Mouse (Mus musculus) bone marrow, adult 2 months (tissue): ENCODE measurements around the gene Abtb1. TPM values are rescaled to one million over a fixed set of nuclear protein-coding genes. Genes with fewer than 3 reads are reported as not detected.

ENCODE experiments used
- H3K27ac ChIP-seq: fragments of 200-500 bp; 2 replicates; pipeline ENCODE4 v1.5.1; 2012; ENCODE audit warnings: low read depth, mild to moderate bottlenecking, control low read depth, inconsistent platforms, low read length; ENCODE audit not compliant: control insufficient read depth, poor library complexity, insufficient read depth
- H3K4me1 ChIP-seq: fragments of 200-500 bp; 2 replicates; pipeline ENCODE4 v1.6.1; 2011; ENCODE audit warnings: low read length; ENCODE audit not compliant: control insufficient read depth, insufficient read depth
- H3K4me3 ChIP-seq: fragments of 200-500 bp; replicated peaks from 2 replicates; pipeline ENCODE3; 2011; ENCODE audit warnings: mild to moderate bottlenecking, low read depth, low read length, control low read depth; ENCODE audit not compliant: control insufficient read depth
- CTCF ChIP-seq: fragments of 200-500 bp; IDR thresholded peaks from 2 replicates; pipeline ENCODE4 v1.5.1; 2011; ENCODE audit warnings: low read length, control low read depth; ENCODE audit not compliant: control insufficient read depth, insufficient read depth
- POLR2A ChIP-seq: fragments of 200-500 bp; IDR thresholded peaks from 2 replicates; pipeline ENCODE4 v1.6.1; 2011; ENCODE audit warnings: low read depth, mild to moderate bottlenecking, control low read depth, low read length, borderline replicate concordance; ENCODE audit not compliant: control insufficient read depth
- WGBS: fragments of 180-500 bp; shearing (Covaris S2); methylation state at CpG from one replicate; pipeline ENCODE4 v1.1.7; 2018; 5-methylcytosine and 5-hydroxymethylcytosine counted together
- polyA plus RNA-seq: library from polyadenylated mRNA; stranded (reverse); fragments of >200 nt; gene quantifications from 2 replicates; pipeline ENCODE4 v1.2.4, GENCODE M21; 2011; ENCODE audit warnings: low replicate concordance; ENCODE audit not compliant: missing spikeins, insufficient read depth, insufficient read length

Gene Abtb1
- polyA plus RNA-seq, 1 experiment, result 165 TPM

DNA sequence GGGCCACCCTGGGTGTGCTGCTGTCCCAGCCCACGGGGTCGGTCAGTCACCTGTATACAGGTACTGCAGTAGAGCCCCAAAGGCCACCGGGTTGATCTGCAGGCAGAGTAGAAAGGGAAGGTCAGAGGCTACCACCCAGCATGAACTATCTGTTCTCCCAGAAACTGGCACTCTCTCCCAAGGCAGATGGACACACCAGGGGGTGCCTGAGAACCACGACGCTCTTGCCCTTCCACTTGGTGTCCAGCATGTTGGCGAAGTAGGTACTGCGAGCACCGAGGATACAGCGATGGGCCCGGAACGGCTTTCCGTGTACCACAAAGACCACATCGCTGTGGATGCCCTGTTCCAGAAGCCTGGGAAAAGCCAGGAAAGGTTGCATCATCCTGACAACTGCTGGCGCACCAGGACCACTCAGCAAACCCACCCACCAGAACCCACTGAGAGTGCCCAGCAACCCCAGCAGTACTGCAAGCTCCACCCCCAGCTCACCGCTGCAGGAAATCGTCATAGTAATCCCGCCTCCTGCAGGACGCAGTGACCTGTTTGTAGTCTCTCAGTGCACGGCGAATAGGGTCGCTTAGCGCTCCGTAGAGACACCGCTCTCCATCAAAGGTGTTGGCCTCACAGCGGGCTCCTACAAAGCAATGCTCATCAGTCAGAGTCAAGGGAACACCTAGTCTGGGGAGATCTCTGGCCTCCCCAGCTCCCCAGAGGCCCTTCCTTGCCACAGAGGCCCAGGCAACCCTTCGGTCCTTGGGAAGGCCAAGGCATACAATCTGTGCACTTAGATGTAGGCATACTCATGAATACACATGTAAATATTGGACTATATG is 2.4 kb downstream of the Abtb1 start:
- 91% methylated on average over 26 of the region's 26 CpGs for whole genome bisulfite sequencing
- peaks cover 8% of the 10 kb centered on the region for H3K4me1 ChIP-seq
- no peak overlapping the region for H3K27ac ChIP-seq
- TF ChIP-seq POLR2A (no peak), CTCF (no peak)
- H3K4me3 ChIP-seq, result no peak overlapping the region

DNA sequence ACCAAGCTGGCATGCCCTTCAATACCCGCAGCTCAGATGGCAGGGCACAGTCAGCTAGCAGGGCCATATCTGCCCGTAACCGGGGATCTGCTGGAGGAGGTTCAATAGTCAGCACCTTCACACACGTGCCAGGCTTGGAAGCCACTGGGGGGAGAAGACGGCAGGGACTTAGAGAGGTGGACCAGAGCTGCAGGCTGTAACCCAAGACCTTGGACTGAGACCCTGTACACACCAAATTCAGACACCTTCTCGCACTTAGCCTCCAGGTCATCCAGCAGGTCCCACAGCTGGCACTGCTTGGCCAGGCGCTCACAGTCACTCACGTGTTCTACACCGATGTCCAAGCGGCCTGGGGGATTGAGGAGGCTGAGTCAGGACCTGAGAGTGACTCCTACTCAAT is 3.2 kb downstream of the Abtb1 start:
- peaks cover 13% of the 10 kb centered on the region for H3K4me1 ChIP-seq
- no peak for TF ChIP-seq CTCF
- TF ChIP-seq POLR2A, result no peak
- no peak overlapping the region for H3K4me3 ChIP-seq
- 91% methylated on average over 10 of the region's 10 CpGs for WGBS
- peak overlapping the region; percentile 73 for H3K27ac ChIP-seq

DNA sequence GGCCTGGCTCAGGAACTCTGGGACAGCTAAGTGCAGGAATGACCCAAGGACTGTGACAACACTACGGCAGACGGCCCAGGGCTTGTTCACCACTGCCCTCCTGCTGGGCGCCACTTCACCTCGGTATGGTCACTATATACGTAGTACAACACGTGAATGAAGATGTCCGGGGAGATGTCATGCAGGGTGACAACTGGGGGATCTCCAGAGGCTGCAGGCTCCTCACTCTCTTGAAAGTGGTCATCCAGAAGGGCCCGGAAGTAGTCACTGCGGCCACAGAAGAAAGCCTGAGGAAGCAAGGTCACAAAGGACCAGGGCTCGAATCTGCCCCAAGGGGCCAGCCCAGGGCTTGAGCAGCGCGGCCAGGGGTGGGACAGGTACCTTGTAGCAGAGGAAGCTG is 3.8 kb downstream of the Abtb1 start:
- peaks cover 16% of the 10 kb centered on the region for H3K4me1 ChIP-seq
- no peak for TF ChIP-seq POLR2A
- no peak for TF ChIP-seq CTCF
- H3K27ac ChIP-seq, result peak overlapping the region; percentile 73
- H3K4me3 ChIP-seq, result no peak overlapping the region
- WGBS, result 87% methylated on average over 12 of the region's 12 CpGs

DNA sequence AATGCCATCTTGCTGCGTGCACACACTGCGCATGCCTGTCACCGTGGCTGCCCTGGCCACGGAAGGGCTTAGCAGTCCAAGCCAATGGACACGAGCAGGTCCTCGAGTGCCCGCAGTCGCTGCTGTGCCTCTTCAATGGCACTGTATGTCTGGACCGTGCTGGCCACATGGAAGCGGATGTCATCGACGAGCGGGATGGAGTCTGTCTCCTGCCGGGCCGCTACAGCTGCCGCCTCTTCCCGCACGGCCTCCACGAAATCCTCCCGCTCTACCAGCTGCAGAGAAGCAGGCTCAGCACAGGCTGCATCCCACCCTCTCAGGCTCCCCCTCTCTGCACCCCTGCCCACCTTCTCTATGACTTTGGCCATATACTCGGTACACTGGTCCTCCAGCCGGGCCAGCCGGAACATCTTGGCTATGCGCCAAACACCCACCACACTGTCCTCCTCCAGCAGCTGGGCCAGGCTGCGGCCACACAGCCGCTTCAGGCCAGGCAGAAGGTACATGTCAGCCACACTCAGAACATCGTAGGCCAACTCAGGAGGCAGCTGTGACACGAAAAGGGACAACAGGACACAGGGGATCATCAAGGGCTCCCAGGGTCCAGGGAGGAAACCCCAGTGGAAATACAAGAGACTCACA is 5.5 kb downstream of the Abtb1 start:
- TF ChIP-seq POLR2A (peak; percentile 9; the same call in 1 of the 2 replicates), CTCF (no peak)
- Histone ChIP-seq H3K4me1 (peaks cover 21% of the 10 kb centered on the region), H3K4me3 (no peak overlapping the region), H3K27ac (peak overlapping the region; percentile 84)
- WGBS, result 88% methylated on average over 28 of the region's 28 CpGs

GRCm38 (mm10) chr6:88835047-88835446 is 6.7 kb downstream of the Abtb1 start:
- 6% methylated on average over 5 of the region's 5 CpGs for WGBS
- no peak overlapping the region for H3K4me3 ChIP-seq
- H3K27ac ChIP-seq, result peak overlapping the region; percentile 84
- peaks cover 22% of the 10 kb centered on the region for H3K4me1 ChIP-seq
- no peak for TF ChIP-seq POLR2A
- no peak for TF ChIP-seq CTCF

DNA sequence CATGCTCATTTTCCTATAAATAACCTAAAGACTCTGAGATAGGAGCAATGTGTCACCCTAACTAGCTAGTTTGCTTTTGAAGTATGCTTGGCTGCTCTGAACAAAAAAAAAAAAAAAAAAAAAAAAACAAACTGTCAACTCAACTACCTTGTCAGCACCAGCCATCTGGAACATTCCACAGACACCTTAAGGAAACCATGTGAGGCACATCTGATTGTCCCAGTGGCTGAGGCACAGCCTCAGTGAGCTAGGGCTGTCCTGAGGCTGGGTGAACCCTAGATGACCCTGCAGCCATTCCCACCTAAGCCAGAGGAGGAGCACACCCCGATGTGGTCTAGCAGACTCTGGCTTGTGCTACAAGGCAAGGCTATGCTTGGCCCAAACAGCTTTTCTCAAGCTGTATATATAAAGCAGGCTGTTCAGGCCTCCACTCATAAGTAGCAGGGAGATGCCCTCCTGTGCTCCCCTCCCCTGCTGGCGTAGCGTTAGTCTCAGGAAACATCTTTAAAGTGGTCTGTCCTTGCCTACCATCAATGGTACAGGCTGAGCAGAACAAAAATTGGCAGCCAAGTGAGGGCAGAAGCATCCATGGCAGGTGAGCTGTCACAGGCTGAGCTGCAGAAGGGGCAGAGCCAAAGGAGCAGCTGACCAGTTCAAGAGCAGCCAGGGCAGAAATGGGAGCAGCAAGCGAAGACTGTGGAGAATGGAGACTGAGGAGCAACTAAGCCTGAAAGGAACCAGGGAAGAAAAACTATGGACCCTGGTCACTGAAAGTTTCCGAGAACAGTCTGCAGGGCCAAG is 8.2 kb downstream of the Abtb1 start:
- peaks cover 24% of the 10 kb centered on the region for H3K4me1 ChIP-seq
- peak overlapping the region; percentile 84; the same call in 1 of the 2 replicates for H3K27ac ChIP-seq
- TF ChIP-seq CTCF, result no peak
- no peak for TF ChIP-seq POLR2A
- WGBS, result 74% methylated on average over 5 of the region's 5 CpGs
- H3K4me3 ChIP-seq, result no peak overlapping the region

- 63% methylated on average over 5 of the region's 5 CpGs for WGBS
- peaks cover 25% of the 10 kb centered on the region for H3K4me1 ChIP-seq
These were observed 9.1 kb downstream of the Abtb1 start for GRCm38 (mm10) chr6:88832663-88833062.

GRCm38 (mm10) chr6:88831456-88831855 is 10.3 kb downstream of the Abtb1 start:
- no peak overlapping the region for H3K4me3 ChIP-seq
- TF ChIP-seq POLR2A (no peak), CTCF (peak; percentile 90)
- no peak overlapping the region for H3K27ac ChIP-seq
- H3K4me1 ChIP-seq, result peaks cover 26% of the 10 kb centered on the region
- WGBS, result 32% methylated on average over 8 of the region's 8 CpGs

More at GRCm38 (mm10) chr6:88832663-88833062, 9.1 kb downstream of the Abtb1 start:
- peak overlapping the region; percentile 62 for H3K27ac ChIP-seq
- TF ChIP-seq POLR2A (no peak), CTCF (no peak)
- no peak overlapping the region for H3K4me3 ChIP-seq
